ENCODE assay signal across 9 mouse cellular contexts in the genomic region with DNA sequence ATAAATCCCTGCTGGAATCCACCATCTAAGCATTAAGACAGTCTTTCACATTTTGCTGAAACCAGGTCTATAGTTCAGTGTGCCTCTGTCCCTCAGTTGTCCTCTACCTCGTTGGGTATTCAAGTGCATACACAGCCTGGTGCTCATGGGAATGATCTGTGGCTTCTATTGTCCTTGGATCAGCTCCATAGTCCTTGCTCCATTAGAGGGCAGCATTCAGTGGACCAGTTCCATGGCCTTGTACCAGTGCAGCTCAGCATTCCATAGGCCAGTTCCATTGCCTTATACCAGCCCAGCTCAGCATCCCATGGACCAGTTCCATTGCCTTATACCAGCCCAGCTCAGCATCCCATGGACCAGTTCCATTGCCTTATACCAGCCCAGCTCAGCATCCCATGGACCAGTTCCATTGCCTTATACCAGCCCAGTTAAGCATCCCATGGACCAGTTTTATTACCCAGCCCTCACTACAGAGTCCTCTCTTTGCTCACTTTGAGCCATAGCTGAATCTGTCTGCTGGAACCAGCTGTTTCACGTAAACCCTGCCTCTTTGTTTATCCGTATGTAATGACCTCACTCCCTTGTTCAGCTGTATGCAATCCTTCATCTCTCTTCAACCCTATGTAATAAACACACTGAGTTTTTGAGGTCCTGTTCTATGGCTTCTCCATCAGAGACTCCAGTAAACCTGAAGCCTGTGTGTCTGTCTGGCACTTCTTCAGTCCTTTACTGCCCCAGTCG.
A peak's percentile ranks its signal among the peaks of the same experiment; 100 is the strongest.
DNase-seq lines count a peak whose midpoint lies in the region.
"Had no signal": no experiment of that assay in that cellular context is flagged by ENCODE, and none has a peak within 500 bp of the region (broad histone marks: within the 10 kb centered on the region; RNA-seq: fewer than 3 reads in every experiment).

No protein-coding gene starts in this region.

- peak; percentile 58 for DNase-seq in embryo, embryonic 10 days (ENCODE audit: low spot score)
- DNase-seq in embryo, embryonic 9.5 days (ENCODE audit: extremely low spot score) = no peak
- peak; percentile 36 for DNase-seq in layer of hippocampus, adult 11-12 months (ENCODE audit: low spot score)
- DNase-seq in layer of hippocampus, postnatal 25 days (ENCODE audit: extremely low spot score in 1 of 2, low spot score in 1 of 2) = no peak
- peak; percentile 58 for DNase-seq in NIH3T3 (ENCODE audit: low read depth)
- DNase-seq in embryo, embryonic 11 days = peak; percentile 17
- DNase-seq in B cell, adult 2 months = no peak
- DNase-seq in kidney, adult 9 months = no peak
- DNase-seq: kidney, adult 18-20 months had no signal

Comparison
In these comparisons a context has a peak if more than half of its experiments do, and no peak if none do; other contexts are left out.
1. DNase-seq: peak in embryo, embryonic 10 days (single experiment), layer of hippocampus, adult 11-12 months (single experiment), NIH3T3 (single experiment) and embryo, embryonic 11 days (single experiment); none in embryo, embryonic 9.5 days (single experiment), layer of hippocampus, postnatal 25 days (0 of 2), B cell, adult 2 months (0 of 2) and kidney, adult 9 months (single experiment).